Mouse (Mus musculus): ENCODE results near the gene S100pbp. TPM values are rescaled to one million over a fixed set of nuclear protein-coding genes. Genes with fewer than 3 reads are reported as not detected.

The S100pbp gene
- polyA plus RNA-seq, 1 experiment from 2014 or later, result 10.9 TPM

DNA sequence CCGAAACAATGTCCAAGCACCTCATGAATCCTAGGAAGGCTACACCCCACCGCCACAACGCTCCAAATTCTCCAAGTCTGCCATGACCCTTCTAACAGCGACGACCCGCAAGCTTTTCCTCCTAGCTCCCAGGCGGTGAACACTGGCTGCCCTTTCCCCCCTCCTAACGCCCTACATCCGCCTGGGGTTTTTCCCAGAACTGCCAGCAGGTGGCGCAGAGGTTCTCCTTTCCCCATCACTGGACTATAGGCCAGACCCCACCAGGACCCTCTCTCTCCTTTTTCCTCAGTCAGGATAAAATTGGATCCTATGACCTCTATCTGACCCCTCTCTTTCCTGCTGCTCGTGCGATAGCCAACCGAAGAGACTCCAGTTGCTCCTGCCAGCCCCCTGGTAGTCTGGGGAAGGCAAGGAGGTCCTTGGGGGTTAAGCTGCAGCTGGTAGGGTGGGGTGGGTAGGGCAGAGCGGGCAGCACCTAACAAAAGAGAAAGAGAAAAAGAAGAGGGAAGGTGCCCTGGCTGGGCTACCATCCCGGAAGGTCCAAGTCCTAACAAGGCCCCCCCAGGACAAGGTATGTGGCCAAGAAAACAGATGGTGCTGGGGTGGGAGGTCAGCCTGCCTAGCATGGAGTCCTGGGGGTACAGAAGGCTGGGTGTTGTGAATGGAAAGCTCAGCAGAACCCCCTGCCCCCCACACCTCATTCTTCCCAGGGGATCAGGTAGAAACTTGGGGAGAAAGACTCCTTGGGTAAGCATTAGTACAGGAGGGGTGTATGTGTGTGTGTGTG, 54.5 kb downstream of the S100pbp start:
- Histone ChIP-seq H3K27me3 (replicated peaks) (peaks cover 92% of the 10 kb centered on the region), H3K4me3 (no peak overlapping the region), H3K4me1 (peaks cover 54% of the 10 kb centered on the region), H3K4me2 (peak overlapping the region; percentile 44), H3K27ac (no peak overlapping the region), H3K9ac (no peak overlapping the region), H3K36me3 (no peaks in the 10 kb centered on the region), H3K9me3 (replicated peaks) (no peaks in the 10 kb centered on the region)
- WGBS (ENCODE audit: insufficient replicate concordance), result 5% methylated on average over 15 of the region's 15 CpGs
- ATAC-seq, result no peak

DNA sequence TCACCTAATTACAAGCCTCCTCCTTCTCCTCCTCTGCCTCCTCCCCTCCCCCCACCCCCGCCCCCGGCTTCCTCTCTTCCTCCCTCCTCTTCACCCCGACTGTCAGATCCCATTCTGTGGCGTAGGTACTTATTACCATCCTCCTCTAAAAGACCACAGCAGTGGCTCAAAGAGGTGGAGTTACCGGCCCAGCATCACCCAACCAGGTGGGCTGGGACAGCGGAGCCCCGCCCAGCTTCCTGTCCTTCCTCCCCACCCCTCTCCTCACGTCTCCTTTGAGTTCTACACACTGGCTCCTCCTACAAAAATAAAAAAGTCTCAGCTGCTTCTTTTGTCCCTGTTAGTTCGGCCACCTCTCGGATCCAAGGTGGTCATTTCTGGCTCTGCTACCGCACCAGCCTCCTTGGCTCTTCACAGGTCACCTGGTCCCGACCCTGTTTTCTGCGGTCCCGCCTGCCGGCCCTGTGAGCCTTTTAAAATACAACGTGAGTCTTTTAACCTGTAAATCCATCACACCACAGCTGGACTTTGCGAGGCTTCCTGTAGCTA, 58.7 kb downstream of the S100pbp start:
- H3K9me3 ChIP-seq (replicated peaks), result no peaks in the 10 kb centered on the region
- H3K4me1 ChIP-seq, result peaks cover 28% of the 10 kb centered on the region
- H3K4me2 ChIP-seq, result peak overlapping the region; percentile 52
- H3K27me3 ChIP-seq (replicated peaks), result peaks cover 93% of the 10 kb centered on the region
- WGBS (ENCODE audit: insufficient replicate concordance), result 5% methylated on average over 17 of the region's 17 CpGs
- no peaks in the 10 kb centered on the region for H3K36me3 ChIP-seq
- peak overlapping the region; percentile 21 for H3K4me3 ChIP-seq
- H3K9ac ChIP-seq, result no peak overlapping the region
- ATAC-seq, result 0 out of 2 replicates have a peak, but pooled peaks have one; percentile 25
- H3K27ac ChIP-seq, result no peak overlapping the region

DNA sequence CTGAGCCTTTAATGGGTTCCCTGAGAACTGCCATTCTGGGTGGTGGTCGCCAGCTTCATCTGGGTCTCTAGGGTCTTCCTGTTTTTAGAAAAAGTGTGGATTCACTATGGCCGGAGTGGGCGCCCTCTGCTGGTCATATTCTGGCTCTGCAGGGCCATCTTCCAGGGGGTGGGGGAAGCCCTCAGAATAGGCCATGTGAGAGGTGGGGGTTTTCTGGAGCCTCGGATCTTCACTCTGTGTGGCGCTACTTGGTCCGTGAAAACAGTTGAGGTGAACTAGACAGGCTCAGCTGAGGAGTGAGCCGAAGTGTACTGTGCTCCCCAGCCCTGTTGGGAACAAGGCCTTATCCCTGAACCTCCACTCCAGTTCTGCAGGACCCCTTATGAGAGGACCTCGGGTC, 59.4 kb downstream of the S100pbp start:
- Histone ChIP-seq H3K27ac (no peak overlapping the region), H3K4me3 (no peak overlapping the region), H3K36me3 (no peaks in the 10 kb centered on the region), H3K9ac (0 out of 2 replicates have a peak overlapping the region, but pooled peaks have one; percentile 5), H3K9me3 (replicated peaks) (no peaks in the 10 kb centered on the region), H3K4me1 (peaks cover 35% of the 10 kb centered on the region), H3K27me3 (replicated peaks) (peaks cover 93% of the 10 kb centered on the region), H3K4me2 (peak overlapping the region; percentile 52)
- 3% methylated on average over 8 of the region's 8 CpGs for WGBS (ENCODE audit: insufficient replicate concordance)
- ATAC-seq, result no peak

DNA sequence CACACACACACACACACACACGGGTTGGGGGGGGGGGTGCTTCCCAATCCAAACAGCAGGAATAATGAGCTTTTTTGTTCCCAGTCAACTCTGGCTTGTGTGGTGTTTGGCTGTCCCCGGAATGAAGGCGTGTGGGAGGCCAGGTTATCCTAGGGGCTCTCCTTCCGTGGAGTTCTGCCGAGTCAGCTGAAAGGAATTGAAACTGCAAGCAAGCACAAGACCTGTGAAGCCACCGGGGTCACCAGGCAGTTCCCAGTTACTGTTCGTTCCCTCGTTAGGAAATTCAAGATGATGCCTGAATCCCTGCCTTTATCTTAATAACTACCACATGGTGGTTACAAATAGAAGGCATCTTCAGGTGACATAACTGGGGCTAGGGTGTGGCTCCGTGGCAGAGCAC, 60.1 kb downstream of the S100pbp start:
- no peak for ATAC-seq

DNA sequence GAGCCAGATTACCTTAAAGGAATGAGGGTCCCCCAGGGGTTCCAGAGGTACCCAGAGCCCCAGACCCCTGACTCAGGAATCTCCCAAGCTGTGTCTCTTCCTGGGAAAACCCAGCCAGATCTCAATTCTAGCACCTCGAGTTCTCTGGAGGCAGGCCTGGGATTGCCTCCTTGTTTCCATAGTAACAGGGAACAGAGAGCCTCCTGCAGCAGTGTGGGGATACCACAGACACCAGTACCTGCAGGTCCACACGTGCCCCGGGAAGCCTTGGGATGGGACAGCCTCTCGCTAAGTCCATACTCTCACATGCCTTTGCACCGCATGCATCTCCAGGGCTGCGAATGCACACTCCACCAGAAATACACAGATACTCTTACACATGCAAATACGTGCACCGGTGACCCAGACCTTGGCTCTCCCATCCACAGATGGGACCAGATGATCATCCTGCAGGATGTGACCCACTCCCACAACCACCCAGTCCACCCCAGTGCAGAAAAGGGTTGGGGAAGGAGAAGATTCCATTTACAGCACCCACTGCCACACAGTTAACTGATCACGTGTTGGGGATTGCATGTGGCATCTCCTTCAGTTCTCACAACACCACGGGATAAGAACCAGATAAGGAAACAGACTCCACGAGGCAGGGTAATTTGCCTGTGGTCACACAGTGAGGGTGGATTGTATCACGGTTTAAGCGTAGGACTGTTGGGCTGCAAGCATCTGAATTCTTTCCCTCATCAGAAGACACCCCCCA, 60.8 kb downstream of the S100pbp start:
- H3K4me1 ChIP-seq, result peaks cover 39% of the 10 kb centered on the region
- no peak overlapping the region for H3K4me2 ChIP-seq
- H3K4me3 ChIP-seq, result no peak overlapping the region
- peaks cover 94% of the 10 kb centered on the region for H3K27me3 ChIP-seq (replicated peaks)
- no peaks in the 10 kb centered on the region for H3K9me3 ChIP-seq (replicated peaks)
- H3K36me3 ChIP-seq, result no peaks in the 10 kb centered on the region
- ATAC-seq, result no peak
- H3K9ac ChIP-seq, result no peak overlapping the region
- H3K27ac ChIP-seq, result no peak overlapping the region
- 50% methylated on average over 13 of the region's 13 CpGs for WGBS (ENCODE audit: insufficient replicate concordance)

More for the DNA sequence above, 60.1 kb downstream of the S100pbp start:
- peaks cover 93% of the 10 kb centered on the region for H3K27me3 ChIP-seq (replicated peaks)
- H3K27ac ChIP-seq, result no peak overlapping the region
- no peaks in the 10 kb centered on the region for H3K36me3 ChIP-seq
- WGBS (ENCODE audit: insufficient replicate concordance), result 48% methylated on average over 9 of the region's 9 CpGs
- H3K4me1 ChIP-seq, result peaks cover 39% of the 10 kb centered on the region
- no peak overlapping the region for H3K4me3 ChIP-seq
- no peak overlapping the region for H3K9ac ChIP-seq
- no peak overlapping the region for H3K4me2 ChIP-seq
- H3K9me3 ChIP-seq (replicated peaks), result no peaks in the 10 kb centered on the region

DNA sequence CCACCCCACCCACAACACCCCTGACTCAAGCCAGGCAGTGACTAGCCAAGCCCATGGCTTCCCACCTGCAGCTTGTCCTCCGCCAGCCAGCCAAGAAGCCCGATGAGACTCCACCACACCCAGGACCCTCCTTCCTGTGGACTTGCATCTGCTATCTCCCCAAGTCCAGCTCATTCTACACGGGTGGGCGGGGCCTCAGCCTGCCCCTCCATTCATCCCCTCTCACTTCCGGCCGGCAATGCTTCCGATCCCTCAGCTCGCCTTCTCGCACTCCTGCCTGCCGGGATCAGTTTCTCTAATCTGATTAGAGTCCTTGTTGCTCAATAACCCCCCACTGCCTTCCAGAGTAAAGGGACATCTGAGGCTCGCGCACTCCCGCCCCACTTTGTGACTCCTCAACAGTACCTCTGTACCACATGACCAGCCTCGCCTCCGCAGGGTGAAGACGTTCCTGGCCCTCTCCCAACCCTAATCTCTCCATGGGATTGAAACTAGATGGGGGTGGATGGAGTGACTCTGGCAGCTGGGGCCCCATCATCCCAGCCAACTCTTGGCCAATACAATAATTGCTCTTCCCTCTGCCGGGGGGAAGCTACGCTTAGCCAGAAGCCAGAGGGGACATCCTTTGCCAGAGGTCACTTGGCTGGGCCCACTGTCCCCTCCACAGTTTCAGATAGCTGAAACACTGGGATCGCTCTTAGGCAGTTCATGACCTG, 63.6 kb downstream of the S100pbp start:
- 0 out of 2 replicates have a peak, but pooled peaks have one; percentile 6 for ATAC-seq
- Histone ChIP-seq H3K27ac (0 out of 2 replicates have a peak overlapping the region, but pooled peaks have one; percentile 4), H3K4me3 (peak overlapping the region; percentile 24; the same call in 1 of the 2 replicates), H3K4me2 (peak overlapping the region; percentile 52), H3K4me1 (peaks cover 41% of the 10 kb centered on the region), H3K27me3 (replicated peaks) (peaks cover 94% of the 10 kb centered on the region), H3K9me3 (replicated peaks) (no peaks in the 10 kb centered on the region), H3K9ac (0 out of 2 replicates have a peak overlapping the region, but pooled peaks have one; percentile 12), H3K36me3 (no peaks in the 10 kb centered on the region)
- whole genome bisulfite sequencing (ENCODE audit: insufficient replicate concordance), result 8% methylated on average over 19 of the region's 19 CpGs

DNA sequence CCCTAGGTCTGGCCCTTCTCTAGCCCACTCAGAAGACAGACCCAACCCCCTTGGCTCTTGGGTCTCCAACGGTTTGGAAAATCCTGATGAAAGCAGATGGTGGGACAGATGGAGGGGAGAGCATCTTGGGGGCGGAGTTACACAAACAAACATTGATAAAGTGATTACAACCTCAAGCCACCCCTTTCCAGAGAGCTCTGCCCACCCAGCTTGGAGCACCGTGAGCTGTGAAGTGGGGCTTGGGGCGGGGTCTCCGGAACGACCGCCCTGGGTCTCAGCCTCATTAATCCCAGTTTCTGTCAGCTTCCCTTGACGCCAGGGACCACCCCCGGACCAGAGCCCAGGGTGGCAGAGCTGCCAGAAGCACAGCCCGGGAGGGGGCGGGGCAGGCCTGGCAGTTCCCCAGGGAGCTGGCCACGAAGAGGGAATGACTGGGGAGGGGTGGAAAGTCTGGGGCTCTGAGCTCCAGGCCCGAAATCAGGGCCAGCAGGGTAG, 64.8 kb downstream of the S100pbp start:
- no peak for ATAC-seq
- H3K4me1 ChIP-seq, result peaks cover 33% of the 10 kb centered on the region
- H3K27me3 ChIP-seq (replicated peaks), result peaks cover 97% of the 10 kb centered on the region
- WGBS (ENCODE audit: insufficient replicate concordance), result 12% methylated on average over 13 of the region's 13 CpGs
- H3K27ac ChIP-seq, result no peak overlapping the region
- H3K9me3 ChIP-seq (replicated peaks), result no peaks in the 10 kb centered on the region
- peak overlapping the region; percentile 52; the same call in 1 of the 2 replicates for H3K4me2 ChIP-seq
- H3K36me3 ChIP-seq, result no peaks in the 10 kb centered on the region
- H3K9ac ChIP-seq, result no peak overlapping the region
- H3K4me3 ChIP-seq, result no peak overlapping the region

DNA sequence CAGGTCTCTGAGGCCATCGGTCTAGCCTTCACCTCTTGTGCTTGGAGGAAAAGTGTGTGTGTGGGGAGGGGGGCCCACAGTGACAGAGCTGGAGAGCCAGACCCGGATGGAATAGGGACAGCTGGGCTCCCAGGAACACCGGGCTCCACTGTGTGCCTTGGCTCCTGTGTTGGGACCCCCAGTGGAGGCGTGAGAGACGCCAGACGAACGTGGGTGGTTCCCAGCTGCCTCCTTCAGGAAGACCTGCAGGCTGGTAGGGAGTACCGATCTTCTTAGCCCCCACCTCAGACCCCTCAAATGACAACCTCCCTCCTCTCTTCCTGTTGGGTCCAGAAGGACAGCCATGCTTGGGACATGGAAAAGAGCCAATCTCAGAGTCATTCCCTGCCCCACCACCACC, 66.8 kb downstream of the S100pbp start:
- Histone ChIP-seq H3K4me2 (no peak overlapping the region), H3K4me3 (no peak overlapping the region), H3K36me3 (no peaks in the 10 kb centered on the region), H3K27me3 (replicated peaks) (peaks cover 98% of the 10 kb centered on the region), H3K9me3 (replicated peaks) (no peaks in the 10 kb centered on the region), H3K9ac (no peak overlapping the region), H3K4me1 (peaks cover 28% of the 10 kb centered on the region), H3K27ac (no peak overlapping the region)
- no peak for ATAC-seq
- WGBS (ENCODE audit: insufficient replicate concordance), result 14% methylated on average over 8 of the region's 8 CpGs

DNA sequence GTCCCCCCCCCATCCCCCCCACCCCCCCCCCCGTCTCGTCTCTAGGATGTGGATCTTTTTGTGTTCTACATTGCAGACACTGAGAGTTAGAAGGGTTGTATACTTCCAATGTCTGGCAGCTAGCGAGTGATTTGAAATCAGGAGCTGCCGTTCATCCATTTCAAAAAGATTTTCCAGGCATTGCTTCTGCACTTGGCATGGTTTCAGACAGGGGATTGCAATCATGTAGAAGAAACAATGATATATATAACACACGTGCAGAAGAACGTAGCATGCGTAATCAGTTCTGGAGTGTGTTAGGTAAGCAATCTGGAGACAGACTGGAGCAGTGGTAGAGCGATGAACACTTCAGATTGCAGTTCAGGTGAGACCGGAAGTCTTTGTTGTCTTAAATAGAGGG, 67.4 kb downstream of the S100pbp start:
- ATAC-seq, result no peak
- Histone ChIP-seq H3K4me3 (no peak overlapping the region), H3K4me1 (peaks cover 28% of the 10 kb centered on the region), H3K9me3 (replicated peaks) (no peaks in the 10 kb centered on the region), H3K4me2 (no peak overlapping the region), H3K27me3 (replicated peaks) (peaks cover 100% of the 10 kb centered on the region), H3K36me3 (no peaks in the 10 kb centered on the region), H3K9ac (no peak overlapping the region), H3K27ac (no peak overlapping the region)
- 36% methylated on average over 9 of the region's 9 CpGs for WGBS (ENCODE audit: insufficient replicate concordance)

DNA sequence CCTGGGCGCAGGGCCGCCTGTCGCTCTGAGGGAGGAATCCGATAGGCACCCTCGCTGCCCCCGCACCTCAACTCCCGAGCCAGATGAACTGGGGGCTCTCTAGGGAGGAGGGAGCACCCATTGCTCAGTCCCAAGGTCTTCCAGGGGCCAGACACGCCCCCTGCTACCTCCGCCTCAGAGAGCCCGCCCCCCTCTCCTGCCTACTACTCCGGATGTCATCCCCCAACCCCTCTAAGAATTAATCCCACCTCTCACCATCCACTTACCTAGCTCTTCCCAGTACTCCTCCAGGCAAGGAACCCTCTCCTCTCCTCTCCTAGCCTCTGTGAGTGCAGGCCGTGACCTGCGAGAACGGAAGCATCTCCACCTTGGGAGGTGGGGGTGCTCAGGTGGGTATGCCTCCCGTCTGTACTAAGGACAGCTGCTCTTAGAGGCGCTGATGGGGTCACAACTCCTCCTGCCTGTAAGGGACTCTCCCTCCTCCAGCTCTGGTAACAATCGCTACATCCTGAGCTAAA, 67.9 kb downstream of the S100pbp start, which contains the start of gene Hpca:
Gene Hpca, minus strand, starts transcription at position 468 of the 518 bp plus-strand sequence.
- Histone ChIP-seq H3K27ac (no peak within 1 kb of the TSS), H3K4me2 (peak within 1 kb of the TSS; percentile 71), H3K9me3 (replicated peaks) (no peaks in the 10 kb centered on the region), H3K4me3 (peak within 1 kb of the TSS; percentile 48), H3K9ac (no peak within 1 kb of the TSS), H3K36me3 (no peaks in the 10 kb centered on the region), H3K27me3 (replicated peaks) (peaks cover 100% of the 10 kb centered on the region), H3K4me1 (peaks cover 28% of the 10 kb centered on the region)
- WGBS (ENCODE audit: insufficient replicate concordance), result 4% methylated on average over 17 of the region's 17 CpGs
- ATAC-seq, result no peak
